Mouse (Mus musculus) small intestine, adult 2 months (tissue): ENCODE data around the gene Scn4a.

Experiments
- CTCF ChIP-seq: fragments of 200-500 bp; IDR thresholded peaks from 2 replicates; pipeline ENCODE4 v1.5.1; 2012; ENCODE audit warnings: low read depth, mild to moderate bottlenecking, control low read depth, inconsistent platforms, low read length, moderate library complexity, mixed read lengths; ENCODE audit not compliant: insufficient replicate concordance, insufficient read length; ENCODE audit errors: extremely low read depth
- POLR2A ChIP-seq: fragments of 200-500 bp; IDR thresholded peaks from 2 replicates; pipeline ENCODE4 v1.6.1; 2012; ENCODE audit warnings: low read depth, mild to moderate bottlenecking, control low read depth, inconsistent platforms, low read length, moderate library complexity

DNA sequence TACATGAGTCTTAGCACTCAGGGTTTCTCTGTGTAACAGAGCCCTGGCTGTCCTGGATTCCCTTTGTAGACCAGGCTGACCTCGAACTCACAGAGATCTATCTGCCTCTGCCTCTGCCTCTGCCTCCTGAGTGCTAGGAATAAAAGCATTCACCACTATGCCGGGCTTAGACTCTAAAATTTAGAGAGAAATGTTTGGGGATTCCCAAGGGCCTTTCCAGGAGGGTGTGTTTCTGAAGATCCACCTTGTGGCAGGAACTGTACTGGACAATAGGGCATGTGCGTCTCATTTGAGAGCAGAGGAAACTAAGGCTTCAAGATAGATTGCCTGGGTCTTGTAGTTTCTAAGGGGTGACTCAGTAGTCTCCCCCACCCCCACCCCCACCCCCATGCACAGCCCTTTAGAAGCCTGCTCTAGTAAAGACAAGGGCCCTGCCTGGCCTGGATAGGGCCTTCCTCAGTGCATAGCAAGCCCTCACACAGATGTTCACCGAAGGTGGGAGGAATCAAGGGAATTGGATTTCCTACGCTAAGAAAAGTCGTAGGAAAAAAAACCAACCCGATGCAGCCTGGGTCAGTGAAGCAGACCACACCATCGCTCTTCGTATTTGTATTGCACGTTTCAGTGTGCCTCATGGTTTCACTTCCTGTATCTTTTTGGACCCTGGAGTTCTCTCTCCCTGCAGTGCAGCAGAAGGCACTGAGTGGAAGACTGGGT is 47.6 kb downstream of the Scn4a start:
- TF ChIP-seq POLR2A (no peak), CTCF (no peak)
